Mouse (Mus musculus): ENCODE results near the gene Mrpl35.

The Mrpl35 gene

GRCm38 (mm10) chr6:71799391-71799790 lies 27.4 kb downstream of the Mrpl35 start:
- no peak for DNase-seq

GRCm38 (mm10) chr6:71791771-71792170 lies 35.0 kb downstream of the Mrpl35 start:
- DNase-seq = no peak

- DNase-seq = peak; percentile 47
Measured at GRCm38 (mm10) chr6:71788348-71788747, 38.4 kb downstream of the Mrpl35 start.

DNA sequence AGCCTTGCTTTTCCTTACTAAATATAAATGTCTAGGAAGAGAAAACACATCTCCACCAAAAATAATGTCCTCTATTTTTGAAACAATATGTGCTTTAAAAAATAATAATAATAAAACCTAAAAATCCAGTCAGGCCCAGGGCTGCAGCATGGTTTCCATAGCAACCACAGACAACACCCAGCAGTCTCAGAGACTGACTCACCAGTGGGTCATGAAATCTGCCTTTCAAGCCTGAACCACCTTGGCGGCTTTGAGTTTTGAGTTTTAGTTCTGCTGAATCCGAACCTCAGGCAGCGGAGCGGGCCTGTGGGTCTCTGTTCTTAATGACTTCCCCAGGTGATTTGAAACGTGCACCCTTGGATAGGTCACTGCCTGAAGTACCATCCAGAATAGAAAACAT lies 43.6 kb downstream of the Mrpl35 start:
- DNase-seq = no peak

GRCm38 (mm10) chr6:71780431-71780830 lies 46.3 kb downstream of the Mrpl35 start:
- DNase-seq = no peak

DNA sequence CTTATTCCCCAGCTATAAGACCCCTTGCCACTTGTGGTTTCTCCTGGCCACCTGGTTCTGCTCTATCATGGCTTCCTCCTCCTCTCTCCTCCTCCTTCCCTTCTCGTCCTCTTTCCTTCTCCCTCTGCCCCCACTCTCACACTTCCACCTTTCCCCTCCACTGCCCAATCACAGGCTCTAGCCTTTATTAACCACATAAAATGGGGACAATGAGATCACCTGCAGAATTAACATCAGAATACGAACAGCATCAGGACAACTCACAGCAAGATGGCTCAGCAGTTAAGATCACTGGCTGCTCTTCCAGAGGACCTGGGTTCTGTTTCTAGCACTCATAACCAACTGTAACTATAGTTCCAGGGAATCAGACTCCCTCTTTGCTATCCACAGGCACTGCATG lies 46.9 kb downstream of the Mrpl35 start:
- no peak for DNase-seq

- DNase-seq = no peak
Measured at GRCm38 (mm10) chr6:71778016-71778415, 48.8 kb downstream of the Mrpl35 start.

GRCm38 (mm10) chr6:71772636-71773208 lies 54.0 kb downstream of the Mrpl35 start:
- no peak for DNase-seq

GRCm38 (mm10) chr6:71772156-71772555 lies 54.6 kb downstream of the Mrpl35 start:
- no peak for DNase-seq

- no peak for DNase-seq
Measured at GRCm38 (mm10) chr6:71771282-71771681, 55.5 kb downstream of the Mrpl35 start.

DNA sequence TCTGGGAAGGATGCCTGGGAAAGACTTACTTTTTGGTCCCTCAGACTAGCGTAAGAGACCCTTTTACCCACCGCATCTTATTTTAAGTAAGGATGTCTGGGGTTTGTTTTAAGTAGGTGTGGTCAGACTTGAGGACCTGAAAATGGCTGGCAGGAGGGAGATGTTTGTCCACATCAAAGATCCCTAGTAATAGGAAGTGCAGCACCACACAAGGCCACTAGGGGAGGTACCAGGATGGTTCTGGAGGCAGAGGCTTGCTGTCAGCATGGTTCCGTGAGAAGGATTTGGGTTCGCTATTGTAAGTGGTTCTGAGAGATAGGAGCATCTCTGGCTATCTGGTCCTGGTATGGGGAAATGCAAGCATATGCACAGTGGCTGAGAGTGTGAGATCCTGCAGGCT lies 55.9 kb downstream of the Mrpl35 start:
- no peak for DNase-seq

GRCm38 (mm10) chr6:71769901-71770690 lies 56.7 kb downstream of the Mrpl35 start:
- DNase-seq = no peak

GRCm38 (mm10) chr6:71767761-71768160 lies 59.0 kb downstream of the Mrpl35 start:
- no peak for DNase-seq
